Mouse (Mus musculus) neural tube, embryonic 15.5 days (tissue): ENCODE measurements around the gene Adamtsl5. TPM values are rescaled to one million over a fixed set of nuclear protein-coding genes. Genes with fewer than 3 reads are reported as not detected.

Source experiments
- ATAC-seq: fragments of 200-750 bp; cut with Nextera tagmentation; 2 replicates; pipeline ENCODE4 v1.8.0; 2017; ENCODE audit warnings: mild to moderate bottlenecking, moderate TSS enrichment, moderate library complexity; ENCODE audit not compliant: low FRiP score
- H3K27ac ChIP-seq: fragments of 300-500 bp; sonication (generic); replicated peaks from 2 replicates; pipeline ENCODE4 v1.5.1; 2015; ENCODE audit warnings: mild to moderate bottlenecking, inconsistent platforms
- H3K27me3 ChIP-seq: fragments of 300-500 bp; sonication (generic); replicated peaks from 2 replicates; pipeline ENCODE4 v1.6.1; 2015; ENCODE audit warnings: inconsistent platforms
- H3K36me3 ChIP-seq: fragments of 300-500 bp; sonication (generic); 2 replicates; pipeline ENCODE4 v1.6.1; 2015; ENCODE audit warnings: inconsistent platforms
- H3K4me1 ChIP-seq: fragments of 300-500 bp; sonication (generic); 2 replicates; pipeline ENCODE4 v1.6.1; 2015; ENCODE audit warnings: inconsistent platforms
- H3K4me2 ChIP-seq: fragments of 300-500 bp; sonication (generic); 2 replicates; pipeline ENCODE4 v1.6.1; 2015; ENCODE audit warnings: inconsistent platforms, mild to moderate bottlenecking, moderate library complexity
- H3K4me3 ChIP-seq: fragments of 300-500 bp; sonication (generic); replicated peaks from 2 replicates; pipeline ENCODE4 v1.5.1; 2015; ENCODE audit warnings: mild to moderate bottlenecking, inconsistent platforms
- H3K9ac ChIP-seq: fragments of 300-500 bp; sonication (generic); replicated peaks from 2 replicates; pipeline ENCODE4 v1.6.1; 2015; ENCODE audit warnings: mild to moderate bottlenecking, inconsistent platforms
- H3K9me3 ChIP-seq: fragments of 300-500 bp; sonication (generic); replicated peaks from 2 replicates; pipeline ENCODE4 v1.6.1; 2016; ENCODE audit warnings: inconsistent platforms
- WGBS: fragments of 180-500 bp; shearing (Covaris S2); methylation state at CpG from one replicate; pipeline ENCODE4 v1.1.7; 2015; ENCODE audit warnings: mixed read lengths; 5-methylcytosine and 5-hydroxymethylcytosine counted together
- polyA plus RNA-seq: library from polyadenylated mRNA; unstranded; fragments of >200 nt; fragmentation: Nextera tagmentation; extraction: Ambion mirVana; gene quantifications from 2 replicates; pipeline ENCODE4 v1.2.1, GENCODE M21; 2015

The Adamtsl5 gene
- 1.6 and 3.6 TPM in 2 replicates for polyA plus RNA-seq

DNA sequence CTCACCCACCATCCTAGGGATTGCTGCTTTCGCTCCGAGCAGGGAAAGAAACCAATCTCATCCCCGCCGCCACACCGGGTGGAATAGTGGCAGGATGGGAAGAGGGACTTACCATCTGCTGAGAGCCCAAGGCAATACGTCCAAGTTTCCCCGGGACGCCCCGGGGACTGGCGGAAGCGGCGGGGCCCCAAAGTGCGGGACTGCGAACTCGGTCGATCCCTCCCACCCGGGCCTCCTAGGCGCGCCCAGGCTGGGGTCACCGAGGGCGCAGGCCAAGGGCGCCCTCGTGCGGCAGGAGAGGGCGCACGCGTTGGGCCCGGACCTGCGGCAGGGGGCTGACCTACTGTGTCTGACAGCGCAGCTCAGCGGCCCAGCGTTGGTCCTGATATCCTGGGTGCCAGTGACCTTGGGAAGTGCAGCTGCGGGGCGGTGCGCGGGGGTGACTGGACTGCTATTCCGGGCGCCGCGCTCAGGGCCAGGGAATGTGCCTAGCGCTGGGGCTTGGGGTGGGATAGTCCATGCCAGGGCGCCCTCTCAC is at the start of gene Adamtsl5:
Gene Adamtsl5 (minus strand): TSS at position 169 of the 538 bp plus-strand sequence.
- Histone ChIP-seq H3K9me3 (no peaks in the 10 kb centered on the region), H3K27me3 (peaks cover 97% of the 10 kb centered on the region), H3K4me3 (peak within 1 kb of the TSS; percentile 21), H3K9ac (no peak within 1 kb of the TSS), H3K4me1 (peaks cover 17% of the 10 kb centered on the region), H3K27ac (no peak within 1 kb of the TSS), H3K36me3 (no peaks in the 10 kb centered on the region), H3K4me2 (peak within 1 kb of the TSS; percentile 42)
- ATAC-seq = no peak
- 2% methylated on average over 36 of the region's 42 CpGs for WGBS

GRCm38 (mm10) chr10:80397524-80398173 is 49.4 kb upstream of the Adamtsl5 start:
- Histone ChIP-seq H3K9ac (peak overlapping the region; percentile 91), H3K27me3 (no peaks in the 10 kb centered on the region), H3K9me3 (no peaks in the 10 kb centered on the region), H3K27ac (peak overlapping the region; percentile 100), H3K36me3 (peaks cover 45% of the 10 kb centered on the region), H3K4me1 (peaks cover 30% of the 10 kb centered on the region), H3K4me3 (peak overlapping the region; percentile 70), H3K4me2 (peak overlapping the region; percentile 71)
- ATAC-seq = no peak
- WGBS = 40% methylated on average over 8 of the region's 8 CpGs

- no peak for ATAC-seq
- peak overlapping the region; percentile 70 for H3K4me3 ChIP-seq
- H3K4me2 ChIP-seq = peak overlapping the region; percentile 71
- 89% methylated on average over 11 of the region's 11 CpGs for WGBS
- no peaks in the 10 kb centered on the region for H3K9me3 ChIP-seq
- H3K27ac ChIP-seq = peak overlapping the region; percentile 100; the same call in 1 of the 2 replicates
- peak overlapping the region; percentile 91 for H3K9ac ChIP-seq
- peaks cover 46% of the 10 kb centered on the region for H3K36me3 ChIP-seq
- H3K4me1 ChIP-seq = peaks cover 30% of the 10 kb centered on the region
- H3K27me3 ChIP-seq = no peaks in the 10 kb centered on the region
Observed at GRCm38 (mm10) chr10:80396822-80397523, 48.8 kb upstream of the Adamtsl5 start.

- Histone ChIP-seq H3K4me2 (no peak overlapping the region), H3K4me1 (peaks cover 19% of the 10 kb centered on the region), H3K27ac (no peak overlapping the region), H3K9ac (no peak overlapping the region), H3K36me3 (peaks cover 51% of the 10 kb centered on the region), H3K9me3 (no peaks in the 10 kb centered on the region), H3K27me3 (no peaks in the 10 kb centered on the region), H3K4me3 (no peak overlapping the region)
- ATAC-seq = no peak
- WGBS = 95% methylated on average over 35 of the region's 35 CpGs
Observed at GRCm38 (mm10) chr10:80395025-80395627, 46.9 kb upstream of the Adamtsl5 start.

DNA sequence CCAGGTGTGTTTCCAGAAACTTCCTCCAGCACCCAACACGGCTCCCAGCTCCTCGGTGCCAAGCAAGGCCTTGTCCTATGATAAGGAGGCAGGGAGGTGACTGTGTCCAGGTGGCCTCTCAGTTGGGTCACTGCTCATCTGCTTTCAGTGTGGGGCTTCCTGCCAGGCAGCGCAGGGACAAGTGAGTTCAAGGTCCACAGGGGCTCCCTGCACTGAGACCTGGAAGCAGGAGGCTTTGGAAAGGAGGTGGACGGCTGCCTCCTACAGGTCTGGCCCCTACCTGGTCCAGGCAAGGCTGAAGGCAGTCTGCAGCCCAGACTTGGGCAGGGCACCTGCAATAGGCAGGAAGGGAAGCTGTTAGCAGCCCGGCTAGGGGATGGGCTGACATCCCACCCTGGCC is 44.5 kb upstream of the Adamtsl5 start:
- H3K4me2 ChIP-seq = no peak overlapping the region
- no peak for ATAC-seq
- no peak overlapping the region for H3K9ac ChIP-seq
- H3K36me3 ChIP-seq = peaks cover 51% of the 10 kb centered on the region
- no peaks in the 10 kb centered on the region for H3K27me3 ChIP-seq
- 100% methylated on average over 5 of the region's 5 CpGs for WGBS
- peaks cover 22% of the 10 kb centered on the region for H3K4me1 ChIP-seq
- no peak overlapping the region for H3K4me3 ChIP-seq
- no peaks in the 10 kb centered on the region for H3K9me3 ChIP-seq
- H3K27ac ChIP-seq = no peak overlapping the region

GRCm38 (mm10) chr10:80390697-80391096 is 42.5 kb upstream of the Adamtsl5 start:
- H3K9ac ChIP-seq = no peak overlapping the region
- no peak overlapping the region for H3K4me3 ChIP-seq
- H3K36me3 ChIP-seq = peaks cover 51% of the 10 kb centered on the region
- H3K4me2 ChIP-seq = no peak overlapping the region
- ATAC-seq = no peak
- no peaks in the 10 kb centered on the region for H3K27me3 ChIP-seq
- WGBS = 89% methylated on average over 9 of the region's 9 CpGs
- no peaks in the 10 kb centered on the region for H3K9me3 ChIP-seq
- peaks cover 11% of the 10 kb centered on the region for H3K4me1 ChIP-seq
- H3K27ac ChIP-seq = no peak overlapping the region

- Histone ChIP-seq H3K9me3 (no peaks in the 10 kb centered on the region), H3K4me1 (peaks cover 22% of the 10 kb centered on the region), H3K27ac (no peak overlapping the region), H3K36me3 (peaks cover 42% of the 10 kb centered on the region), H3K27me3 (no peaks in the 10 kb centered on the region), H3K9ac (no peak overlapping the region), H3K4me2 (no peak overlapping the region), H3K4me3 (no peak overlapping the region)
- WGBS = 79% methylated on average over 4 of the region's 4 CpGs
- no peak for ATAC-seq
Observed at GRCm38 (mm10) chr10:80389185-80389708, 41.0 kb upstream of the Adamtsl5 start.

DNA sequence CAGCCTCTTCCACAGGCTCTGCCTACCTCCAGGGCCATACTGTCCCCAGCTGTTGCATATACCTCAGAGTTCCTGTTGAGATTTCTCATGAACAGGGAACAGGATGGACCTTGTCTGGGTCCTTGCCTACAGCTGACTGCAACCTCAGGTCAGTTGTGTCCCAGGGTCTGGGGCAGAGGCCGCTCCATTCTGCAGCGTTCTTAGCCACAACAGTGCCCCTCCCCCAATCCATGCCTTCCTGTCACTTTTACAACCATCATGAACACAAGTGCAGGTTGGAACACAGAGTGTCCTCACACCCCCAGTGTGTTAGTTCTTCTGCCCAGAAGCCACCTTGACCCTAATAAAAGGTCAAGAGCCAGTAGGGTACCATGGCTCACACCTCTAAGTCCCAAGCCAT is 40.5 kb upstream of the Adamtsl5 start:
- peak overlapping the region; percentile 98; the same call in 1 of the 2 replicates for H3K4me2 ChIP-seq

DNA sequence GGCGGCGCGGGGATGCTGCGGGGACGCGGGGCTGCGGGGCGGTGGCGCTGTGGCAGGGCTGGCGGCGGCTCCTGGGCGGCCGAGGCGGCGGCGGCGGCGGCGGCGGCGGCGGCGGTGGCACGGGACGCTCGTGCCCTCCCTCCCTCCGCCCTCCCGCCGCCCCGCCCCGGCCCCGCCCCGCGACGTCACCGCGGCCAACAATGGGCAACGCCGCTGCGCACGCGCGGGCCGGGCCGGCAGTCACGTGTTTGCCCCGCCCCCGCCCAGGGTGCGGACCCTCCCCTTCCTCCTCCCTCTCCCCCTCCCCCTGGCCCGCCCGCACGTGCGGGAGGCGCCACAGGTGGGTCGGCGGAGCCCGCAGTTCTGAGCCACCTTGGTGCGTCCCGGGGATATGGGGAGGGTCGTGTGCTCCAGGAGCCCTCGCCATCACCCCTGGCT is 39.3 kb upstream of the Adamtsl5 start, which contains the start of gene Mex3d:
Gene Mex3d (minus strand): TSS at position 138 of the 438 bp plus-strand sequence.
- H3K36me3 ChIP-seq = peaks cover 32% of the 10 kb centered on the region

More for the DNA sequence above, 40.5 kb upstream of the Adamtsl5 start:
- Histone ChIP-seq H3K27me3 (no peaks in the 10 kb centered on the region), H3K36me3 (peaks cover 37% of the 10 kb centered on the region), H3K4me1 (peaks cover 27% of the 10 kb centered on the region), H3K27ac (no peak overlapping the region), H3K9ac (no peak overlapping the region), H3K9me3 (no peaks in the 10 kb centered on the region), H3K4me3 (no peak overlapping the region)
- WGBS = 17% methylated on average over 2 of the region's 2 CpGs
- ATAC-seq = no peak

GRCm38 (mm10) chr10:80386735-80387471 is 38.7 kb upstream of the Adamtsl5 start:
- peak overlapping the region; percentile 92 for H3K27ac ChIP-seq
- H3K27me3 ChIP-seq = no peaks in the 10 kb centered on the region
- no peaks in the 10 kb centered on the region for H3K9me3 ChIP-seq
- H3K4me2 ChIP-seq = peak overlapping the region; percentile 98
- under 1% methylated on average over 63 of the region's 94 CpGs for WGBS
- H3K4me3 ChIP-seq = peak overlapping the region; percentile 59
- peak overlapping the region; percentile 98 for H3K9ac ChIP-seq
- H3K4me1 ChIP-seq = peaks cover 45% of the 10 kb centered on the region
- ATAC-seq = peak; percentile 8
- peaks cover 32% of the 10 kb centered on the region for H3K36me3 ChIP-seq

More for the DNA sequence above, 39.3 kb upstream of the Adamtsl5 start, which contains the start of gene Mex3d:
- Histone ChIP-seq H3K4me1 (peaks cover 39% of the 10 kb centered on the region), H3K27me3 (no peaks in the 10 kb centered on the region), H3K9ac (peak within 1 kb of the TSS; percentile 98), H3K9me3 (no peaks in the 10 kb centered on the region), H3K27ac (peak within 1 kb of the TSS; percentile 92), H3K4me3 (peak within 1 kb of the TSS; percentile 59), H3K4me2 (peak within 1 kb of the TSS; percentile 98)
- peak; percentile 42 for ATAC-seq
- WGBS = 0% methylated on average over 19 of the region's 61 CpGs
